Mouse (Mus musculus): ENCODE data around the gene Qdpr. TPM values are rescaled to one million over a fixed set of nuclear protein-coding genes. Genes with fewer than 3 reads are reported as not detected.

Gene Qdpr
- polyA plus RNA-seq, 1 experiment from 2014 or later = 127 TPM

DNA sequence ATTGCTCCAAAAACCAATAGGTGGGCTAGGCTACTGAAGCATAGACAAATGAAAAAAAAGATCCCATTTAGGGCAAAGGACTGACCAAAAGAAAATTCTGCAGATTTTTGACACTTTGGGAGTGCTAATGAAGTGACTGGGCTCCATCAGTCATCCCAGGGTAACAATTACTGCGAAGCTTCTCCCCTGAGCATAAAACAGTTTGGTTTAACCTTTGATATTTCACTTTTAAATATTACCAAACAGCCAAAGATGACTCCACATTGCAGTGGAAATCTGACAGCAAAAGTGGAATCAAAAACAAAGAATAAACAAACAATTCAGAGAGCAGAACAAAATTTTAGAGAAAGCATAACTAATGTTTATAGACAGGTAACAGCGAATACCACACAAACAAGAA lies 31.1 kb upstream of the Qdpr start:
- H3K27ac ChIP-seq = no peak overlapping the region
- H3K4me3 ChIP-seq = no peak overlapping the region
- no peaks in the 10 kb centered on the region for H3K36me3 ChIP-seq (replicated peaks)
- no peaks in the 10 kb centered on the region for H3K27me3 ChIP-seq (ENCODE audit: poor library complexity, severe bottlenecking)
- H3K4me1 ChIP-seq = peaks cover 4% of the 10 kb centered on the region; the same call in 1 of the 2 replicates
- WGBS = 78% methylated on average over 2 of the region's 2 CpGs
- no peaks in the 10 kb centered on the region for H3K9me3 ChIP-seq
- DNase-seq (ENCODE audit: extremely low spot score, low spot score) = no peak

DNA sequence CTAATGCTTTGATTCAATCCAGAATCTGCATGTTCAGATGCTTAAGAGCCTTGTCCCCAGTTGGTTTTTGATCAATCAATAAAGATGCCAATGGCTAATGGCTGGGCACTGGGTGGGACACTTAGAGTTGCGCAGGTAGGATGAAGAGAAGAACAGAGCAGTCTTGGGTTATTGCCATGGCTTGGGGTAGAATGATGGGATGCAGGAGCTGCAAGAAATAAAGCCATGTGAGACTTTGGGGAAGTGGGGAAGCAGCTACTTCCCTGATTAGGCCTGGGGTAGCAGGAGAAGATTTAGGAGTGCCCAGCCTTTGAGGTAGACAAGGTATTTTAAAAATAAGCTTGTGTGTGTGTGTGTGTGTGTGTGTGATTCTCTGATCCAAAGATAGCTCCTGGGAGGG lies 30.0 kb upstream of the Qdpr start:
- H3K4me1 ChIP-seq = peaks cover 5% of the 10 kb centered on the region; the same call in 1 of the 2 replicates
- no peaks in the 10 kb centered on the region for H3K36me3 ChIP-seq (replicated peaks)
- H3K27ac ChIP-seq = no peak overlapping the region
- no peak overlapping the region for H3K4me3 ChIP-seq
- WGBS = 97% methylated on average over 1 of the region's 1 CpGs
- H3K9me3 ChIP-seq = no peaks in the 10 kb centered on the region
- no peak for DNase-seq (ENCODE audit: extremely low spot score, low spot score)
- no peaks in the 10 kb centered on the region for H3K27me3 ChIP-seq (ENCODE audit: poor library complexity, severe bottlenecking)

DNA sequence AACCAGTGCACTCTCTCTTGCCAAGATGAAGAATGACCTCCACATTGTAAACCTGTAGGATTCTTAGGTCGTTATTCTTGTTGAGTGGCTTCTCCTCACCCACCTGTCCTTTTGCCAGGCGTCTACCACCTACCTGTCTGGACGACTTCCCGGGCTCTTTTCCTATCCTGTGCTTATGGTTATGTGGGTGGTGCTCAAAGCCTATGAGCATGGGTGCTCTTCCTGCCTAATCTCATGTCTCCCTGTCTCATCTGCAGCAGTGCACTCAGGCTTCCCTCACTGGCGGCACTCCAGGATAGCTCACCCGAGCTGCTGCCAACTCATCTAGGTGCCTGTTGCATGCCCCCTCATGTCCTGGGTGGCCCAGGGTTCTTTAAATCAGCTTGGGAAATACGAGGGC lies 27.6 kb upstream of the Qdpr start:
- WGBS = 84% methylated on average over 7 of the region's 7 CpGs
- no peak for DNase-seq (ENCODE audit: extremely low spot score, low spot score)
- no peak overlapping the region for H3K4me3 ChIP-seq
- no peaks in the 10 kb centered on the region for H3K9me3 ChIP-seq
- no peaks in the 10 kb centered on the region for H3K27me3 ChIP-seq (ENCODE audit: poor library complexity, severe bottlenecking)
- no peaks in the 10 kb centered on the region for H3K36me3 ChIP-seq (replicated peaks)
- H3K4me1 ChIP-seq = peaks cover 5% of the 10 kb centered on the region; the same call in 1 of the 2 replicates
- H3K27ac ChIP-seq = no peak overlapping the region

DNA sequence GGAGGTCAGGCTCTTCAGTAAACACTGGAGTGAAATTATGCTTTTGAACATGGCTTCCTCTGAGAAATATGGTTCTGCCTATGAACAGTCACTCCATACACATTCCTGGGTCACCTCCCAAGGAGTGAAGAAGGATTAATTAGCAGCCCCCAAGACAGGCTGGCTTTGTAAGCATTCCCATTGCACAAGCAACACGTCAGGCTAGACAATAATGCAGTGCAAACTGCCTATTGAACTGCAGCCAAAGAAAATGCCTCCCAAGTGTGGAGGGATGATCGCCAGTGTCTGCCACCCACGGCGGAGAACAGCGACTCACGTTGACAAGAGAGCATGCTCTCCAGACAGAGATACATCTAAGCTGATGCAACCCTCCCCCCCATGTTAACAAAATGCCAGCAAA lies 26.3 kb upstream of the Qdpr start:
- WGBS = 71% methylated on average over 6 of the region's 6 CpGs
- Histone ChIP-seq H3K4me3 (no peak overlapping the region), H3K27me3 (ENCODE audit: poor library complexity, severe bottlenecking) (no peaks in the 10 kb centered on the region), H3K27ac (no peak overlapping the region), H3K4me1 (peaks cover 5% of the 10 kb centered on the region; the same call in 1 of the 2 replicates), H3K9me3 (no peaks in the 10 kb centered on the region), H3K36me3 (replicated peaks) (no peaks in the 10 kb centered on the region)
- no peak for DNase-seq (ENCODE audit: extremely low spot score, low spot score)

DNA sequence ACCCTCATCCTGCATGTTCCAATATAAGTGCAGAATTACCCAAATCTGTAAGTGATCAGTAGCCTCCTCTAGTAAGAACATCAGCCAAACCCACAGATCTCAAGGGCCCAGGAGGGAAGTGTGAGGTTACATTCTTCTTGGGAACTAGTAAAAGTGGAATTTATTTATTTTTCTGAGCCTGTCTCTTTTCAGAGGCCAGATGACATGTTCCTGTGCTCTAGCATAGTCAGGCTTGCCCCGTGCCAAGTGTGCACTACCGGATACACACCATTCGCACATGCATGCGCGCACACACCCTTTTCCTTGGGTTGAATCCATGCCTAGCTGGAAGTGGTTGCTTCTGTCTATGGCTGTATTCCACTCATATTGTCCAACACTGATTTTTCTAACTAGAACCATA lies 25.7 kb upstream of the Qdpr start:
- DNase-seq (ENCODE audit: extremely low spot score, low spot score) = no peak
- H3K4me3 ChIP-seq = no peak overlapping the region
- WGBS = 93% methylated on average over 5 of the region's 5 CpGs
- no peaks in the 10 kb centered on the region for H3K27me3 ChIP-seq (ENCODE audit: poor library complexity, severe bottlenecking)
- no peak overlapping the region for H3K27ac ChIP-seq
- H3K9me3 ChIP-seq = no peaks in the 10 kb centered on the region
- H3K4me1 ChIP-seq = peaks cover 5% of the 10 kb centered on the region; the same call in 1 of the 2 replicates
- no peaks in the 10 kb centered on the region for H3K36me3 ChIP-seq (replicated peaks)

DNA sequence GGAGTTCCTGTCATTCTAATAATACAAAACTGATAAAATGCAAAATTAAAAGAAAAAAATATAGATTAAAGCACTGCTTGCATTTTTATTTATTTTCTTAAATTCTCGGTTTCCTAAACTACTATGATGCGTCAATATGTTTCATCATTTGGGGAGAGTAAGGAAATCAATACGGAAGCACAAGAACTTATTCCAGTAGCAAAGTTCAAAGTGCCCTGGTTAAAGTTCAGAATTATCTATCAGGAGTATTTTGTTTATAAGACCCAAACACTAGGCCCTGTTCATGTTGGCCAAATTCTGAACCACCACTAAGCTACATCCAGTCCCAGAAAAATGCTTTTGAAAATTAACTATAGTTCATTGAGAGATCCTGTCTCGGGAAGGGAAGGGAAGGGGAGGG lies 24.7 kb upstream of the Qdpr start:
- Histone ChIP-seq H3K4me1 (peaks cover 5% of the 10 kb centered on the region; the same call in 1 of the 2 replicates), H3K36me3 (replicated peaks) (no peaks in the 10 kb centered on the region), H3K27ac (no peak overlapping the region), H3K4me3 (no peak overlapping the region), H3K27me3 (ENCODE audit: poor library complexity, severe bottlenecking) (no peaks in the 10 kb centered on the region), H3K9me3 (no peaks in the 10 kb centered on the region)
- 82% methylated on average over 3 of the region's 4 CpGs for WGBS
- no peak for DNase-seq (ENCODE audit: extremely low spot score, low spot score)

DNA sequence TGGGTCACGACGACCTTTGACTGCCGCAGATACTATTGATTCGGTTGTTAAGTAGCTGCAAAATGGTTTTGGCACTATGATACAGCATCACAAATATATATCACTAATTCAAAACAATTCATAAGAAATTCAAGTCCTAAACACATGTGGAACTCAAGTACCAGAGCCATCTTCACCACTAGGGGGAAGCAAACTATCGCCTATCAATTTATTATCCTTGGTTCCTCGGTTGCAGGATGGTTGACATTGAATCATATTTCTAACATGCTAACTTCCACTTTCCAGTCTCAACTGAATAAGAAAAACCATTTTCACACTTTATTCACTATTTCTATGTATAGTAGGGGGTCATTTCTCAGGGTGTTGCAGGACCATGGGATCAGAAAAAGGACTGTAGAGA lies 24.2 kb upstream of the Qdpr start:
- no peaks in the 10 kb centered on the region for H3K27me3 ChIP-seq (ENCODE audit: poor library complexity, severe bottlenecking)
- H3K27ac ChIP-seq = no peak overlapping the region
- no peak for DNase-seq (ENCODE audit: extremely low spot score, low spot score)
- H3K36me3 ChIP-seq (replicated peaks) = no peaks in the 10 kb centered on the region
- H3K4me1 ChIP-seq = peaks cover 5% of the 10 kb centered on the region; the same call in 1 of the 2 replicates
- 35% methylated on average over 6 of the region's 6 CpGs for WGBS
- H3K4me3 ChIP-seq = no peak overlapping the region
- no peaks in the 10 kb centered on the region for H3K9me3 ChIP-seq

DNA sequence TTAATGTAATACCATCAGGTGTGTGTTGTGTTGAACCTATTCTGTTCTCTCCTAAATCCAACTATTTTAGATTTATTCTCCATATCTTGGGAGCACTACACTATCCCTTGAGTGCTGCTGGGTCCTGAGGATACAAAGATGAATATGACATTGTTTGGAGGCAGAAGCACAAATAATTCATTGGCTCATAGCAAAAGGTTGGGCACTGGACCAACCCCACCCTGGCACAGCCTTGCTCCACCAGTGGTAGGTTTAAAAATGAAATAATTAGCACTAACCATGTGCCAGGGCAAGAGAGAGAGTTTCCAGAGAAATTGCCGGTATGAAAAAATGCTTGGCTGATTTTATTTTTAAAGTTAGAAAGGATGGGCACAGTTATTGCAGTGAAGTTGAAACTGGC lies 23.5 kb upstream of the Qdpr start:
- no peak overlapping the region for H3K4me3 ChIP-seq
- no peaks in the 10 kb centered on the region for H3K36me3 ChIP-seq (replicated peaks)
- WGBS = 90% methylated on average over 1 of the region's 1 CpGs
- peaks cover 5% of the 10 kb centered on the region; the same call in 1 of the 2 replicates for H3K4me1 ChIP-seq
- H3K27ac ChIP-seq = no peak overlapping the region
- H3K9me3 ChIP-seq = no peaks in the 10 kb centered on the region
- no peaks in the 10 kb centered on the region for H3K27me3 ChIP-seq (ENCODE audit: poor library complexity, severe bottlenecking)
- no peak for DNase-seq (ENCODE audit: extremely low spot score, low spot score)

DNA sequence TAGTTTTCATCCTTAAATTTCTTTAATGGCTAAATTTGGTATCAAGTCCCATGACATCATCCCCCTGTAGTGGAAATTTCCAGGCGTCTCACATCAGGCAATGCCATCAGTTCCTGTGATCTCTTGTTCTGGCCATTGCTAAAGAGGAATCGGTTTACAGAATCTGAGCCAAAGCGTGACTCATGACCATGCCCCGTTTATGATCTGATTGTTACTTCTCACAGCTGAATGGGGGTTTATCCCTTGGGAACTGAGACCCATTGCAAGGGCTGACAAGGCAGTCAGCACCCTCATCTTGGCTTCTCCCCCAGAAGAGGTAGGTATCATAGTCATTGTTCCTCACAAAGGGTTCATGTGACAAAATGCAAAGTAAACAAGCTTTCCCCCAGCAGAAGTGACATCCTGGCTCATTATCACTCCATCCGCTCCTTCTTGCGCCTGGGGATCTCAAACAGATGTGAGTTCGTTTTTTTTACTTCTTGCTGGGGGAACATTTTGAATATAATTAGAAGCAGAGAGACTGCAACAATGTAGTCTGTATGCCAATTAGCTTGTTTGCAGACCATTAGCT lies 22.9 kb upstream of the Qdpr start:
- Histone ChIP-seq H3K9me3 (no peaks in the 10 kb centered on the region), H3K27me3 (ENCODE audit: poor library complexity, severe bottlenecking) (no peaks in the 10 kb centered on the region), H3K4me3 (no peak overlapping the region), H3K36me3 (replicated peaks) (no peaks in the 10 kb centered on the region), H3K4me1 (peaks cover 5% of the 10 kb centered on the region; the same call in 1 of the 2 replicates), H3K27ac (no peak overlapping the region)
- WGBS = 66% methylated on average over 7 of the region's 7 CpGs
- no peak for DNase-seq (ENCODE audit: extremely low spot score, low spot score)

DNA sequence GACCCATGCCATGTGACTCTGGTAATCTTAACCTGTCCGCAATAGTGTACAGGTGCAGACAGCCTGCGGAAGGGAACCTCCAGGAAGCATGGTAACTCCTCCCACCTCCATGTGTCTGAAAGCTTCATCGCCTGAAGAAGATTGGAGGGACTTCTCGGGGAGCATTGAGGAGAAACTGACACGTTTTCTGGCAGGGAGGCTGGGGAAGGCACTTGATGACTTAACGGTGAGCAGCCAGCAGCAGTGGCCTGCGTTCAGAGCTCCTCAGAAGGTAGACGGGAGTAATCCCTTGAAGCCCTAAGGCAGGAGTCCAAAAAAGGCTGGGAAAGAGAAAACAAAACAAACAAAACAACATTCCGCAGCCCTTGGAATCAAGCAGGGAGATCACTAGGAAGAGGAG lies 4.4 kb upstream of the Qdpr start:
- Histone ChIP-seq H3K4me3 (no peak overlapping the region), H3K27me3 (ENCODE audit: poor library complexity, severe bottlenecking) (no peaks in the 10 kb centered on the region), H3K4me1 (peaks cover 12% of the 10 kb centered on the region), H3K36me3 (replicated peaks) (no peaks in the 10 kb centered on the region), H3K9me3 (no peaks in the 10 kb centered on the region), H3K27ac (no peak overlapping the region)
- 48% methylated on average over 9 of the region's 9 CpGs for WGBS
- no peak for DNase-seq (ENCODE audit: extremely low spot score, low spot score)

DNA sequence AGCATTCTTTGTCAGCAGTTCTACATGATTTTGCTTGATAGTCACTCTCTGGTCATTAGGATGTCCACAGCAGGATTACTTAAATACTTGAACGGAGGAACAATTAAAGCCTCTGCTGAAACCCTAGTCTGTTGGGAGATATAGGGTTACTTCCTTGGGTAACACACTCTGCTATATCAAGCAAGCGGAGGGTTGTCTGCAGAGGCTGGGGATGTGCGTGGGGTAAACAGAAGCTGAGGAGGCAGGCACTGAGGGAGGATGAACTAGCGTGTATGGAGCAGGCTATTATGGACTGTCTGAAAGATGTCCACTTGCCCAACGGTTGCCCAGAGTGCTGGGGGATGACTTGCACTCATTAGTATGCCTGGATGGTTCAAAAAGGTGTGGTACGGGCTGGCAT lies 3.4 kb upstream of the Qdpr start, which contains the start of gene Clrn2:
Gene Clrn2 (plus strand): TSS at position 301 of the 400 bp plus-strand sequence.
- Histone ChIP-seq H3K4me1 (peaks cover 23% of the 10 kb centered on the region), H3K27me3 (ENCODE audit: poor library complexity, severe bottlenecking) (no peaks in the 10 kb centered on the region), H3K9me3 (no peaks in the 10 kb centered on the region), H3K27ac (no peak within 1 kb of the TSS), H3K36me3 (replicated peaks) (no peaks in the 10 kb centered on the region), H3K4me3 (no peak within 1 kb of the TSS)
- WGBS = 79% methylated on average over 6 of the region's 6 CpGs
- DNase-seq (ENCODE audit: extremely low spot score, low spot score) = no peak

DNA sequence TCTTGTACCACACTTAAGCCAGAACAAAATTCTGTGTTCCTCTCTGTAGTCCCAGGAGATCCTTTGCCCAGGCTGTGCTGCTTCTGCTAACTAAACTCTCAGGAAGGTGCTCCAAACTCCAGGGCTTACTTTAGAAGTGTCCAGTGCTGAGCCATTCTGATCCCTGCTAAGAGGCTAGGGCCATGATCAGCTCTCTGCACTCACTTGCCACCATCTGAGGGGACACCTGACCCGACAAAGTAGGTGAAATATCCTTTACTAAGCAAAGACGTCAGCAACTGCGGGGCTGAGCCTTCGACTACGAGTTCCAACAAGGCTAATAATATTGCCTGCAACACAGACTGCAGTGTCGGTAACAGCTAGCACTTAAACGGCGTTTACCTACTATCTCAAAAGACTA lies 830 bp downstream of the Qdpr start:
- peak overlapping the region; percentile 87; the same call in 1 of the 2 replicates for H3K27ac ChIP-seq
- no peaks in the 10 kb centered on the region for H3K9me3 ChIP-seq
- WGBS = 5% methylated on average over 8 of the region's 8 CpGs
- no peaks in the 10 kb centered on the region for H3K27me3 ChIP-seq (ENCODE audit: poor library complexity, severe bottlenecking)
- peaks cover 11% of the 10 kb centered on the region for H3K36me3 ChIP-seq (replicated peaks)
- H3K4me3 ChIP-seq = peak overlapping the region; percentile 75
- H3K4me1 ChIP-seq = peaks cover 27% of the 10 kb centered on the region
- no peak for DNase-seq (ENCODE audit: extremely low spot score, low spot score)

DNA sequence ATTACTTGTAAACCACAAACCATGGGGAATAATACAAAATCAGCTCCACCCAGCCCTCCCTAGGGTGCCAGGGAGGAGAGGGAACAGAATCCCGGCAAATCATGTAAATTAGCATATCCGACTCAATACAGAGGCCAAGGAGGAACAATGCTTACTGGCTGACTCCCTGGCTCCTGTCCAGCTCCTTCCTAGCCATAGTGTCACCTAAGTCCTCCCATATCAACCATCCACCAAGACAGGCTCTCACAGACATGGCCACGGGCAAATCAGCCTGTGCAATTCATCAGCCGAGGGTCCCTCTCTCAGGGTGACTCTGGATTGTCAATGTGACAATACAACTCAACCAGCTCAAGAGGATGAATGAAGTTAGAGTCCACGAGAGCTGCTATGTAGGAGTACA lies 1.4 kb downstream of the Qdpr start:
- H3K36me3 ChIP-seq (replicated peaks) = peaks cover 16% of the 10 kb centered on the region
- H3K27me3 ChIP-seq (ENCODE audit: poor library complexity, severe bottlenecking) = no peaks in the 10 kb centered on the region
- H3K27ac ChIP-seq = no peak overlapping the region
- no peak for DNase-seq (ENCODE audit: extremely low spot score, low spot score)
- H3K4me3 ChIP-seq = peak overlapping the region; percentile 75
- H3K9me3 ChIP-seq = no peaks in the 10 kb centered on the region
- H3K4me1 ChIP-seq = peaks cover 27% of the 10 kb centered on the region
- WGBS = 48% methylated on average over 5 of the region's 5 CpGs
